Comparison of ENCODE assay signal across 10 mouse cellular contexts in genomic region chr6:50598560-50598959, GRCm38 (mm10). TPM values are rescaled to one million over a fixed set of nuclear protein-coding genes. Genes with fewer than 3 reads are reported as not detected.
DNase-seq lines count a peak whose midpoint lies in the region; ATAC-seq and TF ChIP-seq lines count a peak whose summit lies in the region.
"Had no signal": no experiment of that assay in that cellular context is flagged by ENCODE, and none has a peak within 500 bp of the region (broad histone marks: within the 10 kb centered on the region; RNA-seq: fewer than 3 reads in every experiment).

No protein-coding gene starts in this region.

- H3K27ac ChIP-seq in kidney, adult 2 months (ENCODE audit: insufficient read depth, low read depth, low read length): no peak overlapping the region
- H3K27ac ChIP-seq in forebrain, embryonic 16.5 days (ENCODE audit: low read length): no peak overlapping the region
- H3K27ac ChIP-seq: hindbrain, embryonic 13.5 days; lung, embryonic 15.5 days had no signal

- peak; percentile 43 for DNase-seq in kidney, adult 2 months
- no peak for DNase-seq in kidney, adult 9 months
- DNase-seq in brain, adult 2 months (ENCODE audit: low read depth, low spot score): peak; percentile 66
- peak; percentile 48 for DNase-seq in cerebellum, adult 8-10 months
- peak; percentile 66 to 72 for DNase-seq in kidney, postnatal 4 days
- no peak for DNase-seq in spleen, postnatal 36 days (ENCODE audit: low spot score in 2 of 2)

- ATAC-seq in forebrain, embryonic 16.5 days: no peak

- no peaks in the 10 kb centered on the region for H3K36me3 ChIP-seq in kidney, adult 2 months (ENCODE audit: control insufficient read depth, insufficient read depth, low read length)
- no peaks in the 10 kb centered on the region for H3K36me3 ChIP-seq in forebrain, embryonic 16.5 days (ENCODE audit: control insufficient read depth, insufficient read depth)
- H3K36me3 ChIP-seq: lung, embryonic 15.5 days had no signal

- H3K27me3 ChIP-seq in kidney, adult 2 months (replicated peaks; ENCODE audit: control insufficient read depth, insufficient read depth, low read length): no peaks in the 10 kb centered on the region
- no peaks in the 10 kb centered on the region for H3K27me3 ChIP-seq in forebrain, embryonic 16.5 days (replicated peaks; ENCODE audit: control insufficient read depth, insufficient read depth, low read length)
- H3K27me3 ChIP-seq: lung, embryonic 15.5 days had no signal

- 36% methylated on average over 5 of the region's 5 CpGs for WGBS in kidney, adult 2 months
- 35% methylated on average over 5 of the region's 5 CpGs for whole genome bisulfite sequencing in forebrain, embryonic 16.5 days

- TF ChIP-seq CTCF in kidney, adult 2 months (conservative IDR thresholded peaks at IDR 0.05; ENCODE audit: insufficient read depth, insufficient read length, low read depth, low read length): no peak

- TF ChIP-seq POLR2A in kidney, adult 2 months (IDR thresholded peaks at IDR 0.05; ENCODE audit: low read depth, low read length): no peak

- no peaks in the 10 kb centered on the region for H3K9me3 ChIP-seq in forebrain, embryonic 16.5 days (ENCODE audit: control insufficient read depth, low read length)
- H3K9me3 ChIP-seq: hindbrain, embryonic 13.5 days; lung, embryonic 15.5 days had no signal

- H3K4me2 ChIP-seq in forebrain, embryonic 16.5 days (ENCODE audit: low read length): no peak overlapping the region
- H3K4me2 ChIP-seq: hindbrain, embryonic 13.5 days; lung, embryonic 15.5 days had no signal

- H3K4me3 ChIP-seq in kidney, adult 2 months (ENCODE audit: insufficient read depth, low read depth, low read length): no peak overlapping the region
- no peak overlapping the region for H3K4me3 ChIP-seq in forebrain, embryonic 16.5 days (replicated peaks; ENCODE audit: low read length)
- H3K4me3 ChIP-seq: hindbrain, embryonic 13.5 days; lung, embryonic 15.5 days had no signal

- H3K4me1 ChIP-seq in kidney, adult 2 months (ENCODE audit: control insufficient read depth, insufficient read depth, low read length): no peaks in the 10 kb centered on the region
- peaks cover 9% of the 10 kb centered on the region for H3K4me1 ChIP-seq in forebrain, embryonic 16.5 days (replicated peaks; ENCODE audit: control insufficient read depth, insufficient read depth, low read length)

- no peak overlapping the region for H3K9ac ChIP-seq in forebrain, embryonic 16.5 days (replicated peaks; ENCODE audit: low read depth, low read length)
- H3K9ac ChIP-seq: hindbrain, embryonic 13.5 days; lung, embryonic 15.5 days had no signal

RNA-seq across cellular contexts. Expression of gene 4921507P07Rik, which starts 2.1 kb away (rescaled TPM):
- polyA plus RNA-seq in kidney, adult 2 months (2012; rRNA removed): 0.26 and 0.33 TPM in 2 replicates
- 1.2 and 1.3 TPM in 2 replicates for polyA plus RNA-seq in forebrain, embryonic 16.5 days (2015; fragmentation: Nextera tagmentation; extraction: Ambion mirVana)

RNA-seq across cellular contexts. Expression of gene Cycs, which starts 32.2 kb away (rescaled TPM):
- 6.6 and 12.7 TPM in 2 replicates for polyA plus RNA-seq in kidney, adult 2 months (2012; rRNA removed)
- 65.2 and 66.8 TPM in 2 replicates for polyA plus RNA-seq in forebrain, embryonic 16.5 days (2015; fragmentation: Nextera tagmentation; extraction: Ambion mirVana)

RNA-seq across cellular contexts. Expression of gene Npvf, which starts 55.7 kb away (rescaled TPM):
- polyA plus RNA-seq in kidney, adult 2 months (2012; rRNA removed): not detected in 2 replicates
- not detected in 2 replicates for polyA plus RNA-seq in forebrain, embryonic 16.5 days (2015; fragmentation: Nextera tagmentation; extraction: Ambion mirVana)
- polyA plus RNA-seq: embryonic facial prominence, embryonic 11.5 days; hindbrain, embryonic 13.5 days; lung, embryonic 15.5 days had no signal

Comparison
In these comparisons a context has a peak if more than half of its experiments do, and no peak if none do; other contexts are left out.
1. DNase-seq: peak in kidney, adult 2 months (single experiment), brain, adult 2 months (single experiment), cerebellum, adult 8-10 months (single experiment) and kidney, postnatal 4 days (2 of 2); none in kidney, adult 9 months (single experiment) and spleen, postnatal 36 days (0 of 2).